Mouse (Mus musculus): Measurements from ENCODE around the gene Pde2a. TPM values are rescaled to one million over a fixed set of nuclear protein-coding genes. Genes with fewer than 3 reads are reported as not detected.

Pde2a gene
- total RNA-seq (2012; rRNA removed): 0.08 TPM in 2 replicates
- 0.28 and 0.40 TPM in 2 replicates for total RNA-seq (2014; rRNA removed)
- polyA plus RNA-seq (2012; ENCODE audit: insufficient read length, low read depth): not detected in 2 replicates

GRCm38 (mm10) chr7:101421529-101421928 lies at the start of gene Pde2a:
Gene Pde2a (plus strand): TSS chr7:101421691.
- in situ Hi-C loops (cut with MboI; ENCODE audit: low pct_ligation_motif_present, low pct_unique_long_range_greater_than_20kb, low sequenced_read_pairs) (loop anchor here (25.0 kb wide), 1 partner anchor 91 kb away; no protein-coding TSS in a partner anchor), dilution Hi-C loops (cut with MboI; ENCODE audit: extremely low pct_ligation_motif_present, extremely low pct_unique_long_range_greater_than_20kb, low sequenced_read_pairs) (no loop called here)
- no peak within 1 kb of the TSS for H3K9ac ChIP-seq (ENCODE audit: insufficient read depth, low read depth)
- H3K4me2 ChIP-seq (ENCODE audit: insufficient read depth, low read depth, poor library complexity, severe bottlenecking): no peak within 1 kb of the TSS
- H3K27me3 ChIP-seq (replicated peaks): peaks cover 24% of the 10 kb centered on the region
- H3K4me3 ChIP-seq (replicated peaks in 1 of 3; ENCODE audit: low read depth in 2 of 3, low read length in 2 of 3, poor library complexity in 1 of 3): no peak within 1 kb of the TSS
- TF ChIP-seq RCOR1 (conservative IDR thresholded peaks at IDR 0.05; ENCODE audit: low read depth, low read length) (no peak), ZMIZ1 (IDR thresholded peaks at IDR 0.05; ENCODE audit: low read depth, low read length) (no peak), NELFE (IDR thresholded peaks at IDR 0.05; ENCODE audit: low read depth, low read length) (no peak), ZKSCAN1 (IDR thresholded peaks at IDR 0.05; ENCODE audit: borderline replicate concordance, low read depth, low read length) (no peak), E2F4 (IDR thresholded peaks at IDR 0.05; ENCODE audit: insufficient replicate concordance, low read depth, low read length) (no peak), RAD21 (IDR thresholded peaks at IDR 0.05; ENCODE audit: low read depth, low read length) (no peak), SIN3A (IDR thresholded peaks at IDR 0.05; ENCODE audit: low read length) (no peak), MYC (IDR thresholded peaks at IDR 0.05; ENCODE audit: low read depth, low read length) (no peak), BHLHE40 (IDR thresholded peaks at IDR 0.05; ENCODE audit: low read depth, low read length) (no peak), ETS1 (conservative IDR thresholded peaks at IDR 0.05; ENCODE audit: low read depth, low read length) (no peak), JUND (conservative IDR thresholded peaks at IDR 0.05; ENCODE audit: low read depth, low read length) (no peak)
- no peak for DNase-seq (ENCODE audit: extremely low read depth)
- peaks cover 5 to 11% of the 10 kb centered on the region in 2 experiments for H3K4me1 ChIP-seq (ENCODE audit: control insufficient read depth in 1 of 2, insufficient read depth in 2 of 2)
- peaks cover 0 to 11% of the 10 kb centered on the region in 2 experiments for H3K36me3 ChIP-seq (replicated peaks in 1 of 2; ENCODE audit: control insufficient read depth in 1 of 2, insufficient read depth in 1 of 2, low read length in 1 of 2)
- no peaks in the 10 kb centered on the region for H3K9me3 ChIP-seq (replicated peaks; ENCODE audit: low read length)
- H3K79me2 ChIP-seq (replicated peaks; ENCODE audit: control insufficient read depth, extremely low read depth, insufficient read depth, poor library complexity, severe bottlenecking): no peaks in the 10 kb centered on the region
- no peak within 1 kb of the TSS for H3K27ac ChIP-seq (ENCODE audit: insufficient read depth, low read depth)

GRCm38 (mm10) chr7:101373082-101373481 lies 48.4 kb upstream of the Pde2a start:
- in situ Hi-C loops (cut with MboI; ENCODE audit: low pct_ligation_motif_present, low pct_unique_long_range_greater_than_20kb, low sequenced_read_pairs): loop anchor here (5.0 to 10.0 kb wide), 3 partner anchors 66 to 398 kb away; partner anchors contain the start of gene P2ry6
- Histone ChIP-seq H3K4me3 (replicated peaks in 1 of 3; ENCODE audit: low read depth in 2 of 3, low read length in 2 of 3, poor library complexity in 1 of 3) (no peak overlapping the region), H3K27ac (ENCODE audit: insufficient read depth, low read depth) (no peak overlapping the region), H3K36me3 (replicated peaks in 1 of 2; ENCODE audit: control insufficient read depth in 1 of 2, insufficient read depth in 1 of 2, low read length in 1 of 2) (peaks cover 16 to 83% of the 10 kb centered on the region in 2 experiments), H3K4me1 (ENCODE audit: control insufficient read depth in 1 of 2, insufficient read depth in 2 of 2) (peaks cover 7 to 37% of the 10 kb centered on the region in 2 experiments), H3K4me2 (ENCODE audit: insufficient read depth, low read depth, poor library complexity, severe bottlenecking) (no peak overlapping the region), H3K27me3 (replicated peaks) (no peaks in the 10 kb centered on the region), H3K9ac (ENCODE audit: insufficient read depth, low read depth) (no peak overlapping the region), H3K9me3 (replicated peaks; ENCODE audit: low read length) (peaks cover 9% of the 10 kb centered on the region), H3K79me2 (replicated peaks; ENCODE audit: control insufficient read depth, extremely low read depth, insufficient read depth, poor library complexity, severe bottlenecking) (no peaks in the 10 kb centered on the region)
- dilution Hi-C loops (cut with MboI; ENCODE audit: extremely low pct_ligation_motif_present, extremely low pct_unique_long_range_greater_than_20kb, low sequenced_read_pairs): no loop called here
- TF ChIP-seq POLR2A (IDR thresholded peaks at IDR 0.05; ENCODE audit: low read depth, low read length) (no peak), ETS1 (conservative IDR thresholded peaks at IDR 0.05; ENCODE audit: low read depth, low read length) (no peak), MEF2A (IDR thresholded peaks at IDR 0.05; ENCODE audit: borderline replicate concordance, low read depth, low read length) (no peak), MYC (IDR thresholded peaks at IDR 0.05; ENCODE audit: low read depth, low read length) (no peak), JUND (conservative IDR thresholded peaks at IDR 0.05; ENCODE audit: low read depth, low read length) (no peak), TBP (conservative IDR thresholded peaks at IDR 0.05; ENCODE audit: low read depth, low read length) (no peak), KAT2A (IDR thresholded peaks at IDR 0.05; ENCODE audit: insufficient replicate concordance, low read length) (no peak), ELF1 (IDR thresholded peaks at IDR 0.05; ENCODE audit: low read depth, low read length) (no peak), E2F4 (IDR thresholded peaks at IDR 0.05; ENCODE audit: insufficient replicate concordance, low read depth, low read length) (no peak), ZMIZ1 (IDR thresholded peaks at IDR 0.05; ENCODE audit: low read depth, low read length) (no peak), POLR2AphosphoS2 (IDR thresholded peaks at IDR 0.05; ENCODE audit: low read depth, low read length) (no peak), HCFC1 (IDR thresholded peaks at IDR 0.05; ENCODE audit: low read depth, low read length) (no peak)
- DNase-seq (ENCODE audit: extremely low read depth): no peak

Measured in CH12.LX (cell line).